Mouse (Mus musculus): ENCODE measurements around the gene Tmem178b. TPM values are rescaled to one million over a fixed set of nuclear protein-coding genes. Genes with fewer than 3 reads are reported as not detected.

Gene Tmem178b
- total RNA-seq, 2 experiments from 2014 or later: 258 to 291 TPM

- intact Hi-C loops (cut with DNase I): loop anchor here (5.0 to 10.0 kb wide), 4 partner anchors 66 to 361 kb away; partner anchors contain the start of gene Tmem178b
These were observed 362.9 kb downstream of the Tmem178b start for GRCm38 (mm10) chr6:40235793-40236470.

GRCm38 (mm10) chr6:40236841-40237765, 364.0 kb downstream of the Tmem178b start:
- peak; percentile 71 for DNase-seq
- intact Hi-C loops (cut with DNase I): loop anchor here (5.0 to 10.0 kb wide), 4 partner anchors 65 to 362 kb away; partner anchors contain the start of gene Tmem178b

More at GRCm38 (mm10) chr6:40235793-40236470, 362.9 kb downstream of the Tmem178b start:
- DNase-seq: peak; percentile 81

GRCm38 (mm10) chr6:40238857-40239256, 365.8 kb downstream of the Tmem178b start:
- intact Hi-C loops (cut with DNase I): loop anchor here (5.0 to 10.0 kb wide), 4 partner anchors 63 to 364 kb away; partner anchors contain the start of gene Tmem178b
- DNase-seq: no peak

- no peak for DNase-seq
- intact Hi-C loops (cut with DNase I): no loop called here
These were observed 367.6 kb downstream of the Tmem178b start for GRCm38 (mm10) chr6:40240671-40241070.

GRCm38 (mm10) chr6:40247398-40247946, 374.4 kb downstream of the Tmem178b start:
- peak; percentile 71 for DNase-seq
- intact Hi-C loops (cut with DNase I): no loop called here

- no peak for DNase-seq
- intact Hi-C loops (cut with DNase I): no loop called here
These were observed 376.9 kb downstream of the Tmem178b start for GRCm38 (mm10) chr6:40249939-40250338.

GRCm38 (mm10) chr6:40263687-40264086, 390.6 kb downstream of the Tmem178b start:
- intact Hi-C loops (cut with DNase I): no loop called here
- DNase-seq: no peak

- intact Hi-C loops (cut with DNase I): loop anchor here (5.0 to 10.0 kb wide), 3 partner anchors 63 to 428 kb away; partner anchors contain the start of gene Tmem178b
- DNase-seq: no peak
These were observed 427.6 kb downstream of the Tmem178b start for GRCm38 (mm10) chr6:40300707-40301106.

- DNase-seq: peak; percentile 77
- intact Hi-C loops (cut with DNase I): loop anchor here (5.0 to 10.0 kb wide), 3 partner anchors 66 to 431 kb away; partner anchors contain the start of gene Tmem178b
These were observed 430.3 kb downstream of the Tmem178b start for GRCm38 (mm10) chr6:40303379-40303778.

Other genes starting within 250 kb of the Tmem178b start
- gene Braf, start 147.8 kb upstream of the Tmem178b start, total RNA-seq (2021): 10 to 100 TPM; 67.1 to 75.6 TPM
- 10 to 100 TPM; 81.4 to 95.0 TPM for gene Mrps33, start 62.3 kb upstream of the Tmem178b start, total RNA-seq (2021)

All from left cerebral cortex, postnatal 4 days (tissue).